Mouse (Mus musculus) CD8-positive naive resting alpha-beta T cell, adult 2 months (primary cell): ENCODE results near the gene Zfp507.
A peak's percentile ranks its signal among the peaks of the same experiment; 100 is the strongest.

Source experiments
- DNase-seq, 2 experiments: peaks; one replicate each; pipeline ENCODE4 v3.0.0; 2022; ENCODE audit warnings: low read depth in 2 of 2, low spot score in 2 of 2

Gene Zfp507

DNA sequence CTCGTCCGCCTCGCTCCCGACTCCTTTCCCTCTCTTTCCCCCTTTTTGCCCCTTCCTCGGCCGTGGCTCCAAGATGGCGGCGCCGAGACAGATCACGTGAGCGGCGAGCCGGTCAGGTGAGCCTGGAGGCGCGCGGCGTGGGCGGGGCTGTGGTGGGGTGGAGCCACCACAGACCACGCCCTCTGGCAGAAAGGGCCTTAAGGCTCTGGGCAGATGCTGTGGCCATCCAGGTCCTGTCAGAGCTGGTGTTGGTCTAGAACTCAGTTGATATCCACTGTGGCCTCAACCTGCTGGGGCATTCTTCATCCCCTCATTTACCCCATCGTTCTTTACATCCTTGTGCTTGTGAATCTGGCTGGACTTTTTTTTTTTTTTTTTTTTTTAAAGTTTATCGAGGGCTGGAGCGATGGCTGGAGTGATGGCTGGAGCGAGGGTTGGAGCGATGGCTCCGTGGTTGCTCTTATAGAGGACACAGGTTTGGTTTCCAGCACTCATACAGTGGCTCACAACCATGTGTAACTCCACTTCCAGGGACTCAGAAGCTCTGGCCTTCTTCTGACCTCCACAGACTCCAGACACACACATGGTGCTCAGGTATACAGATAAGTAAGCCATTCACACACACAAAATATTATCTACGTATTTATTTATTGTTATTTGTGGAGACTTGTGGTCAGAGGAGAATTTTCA is at the start of gene Zfp507:
Gene Zfp507 (minus strand): TSS at position 98 of the 690 bp plus-strand sequence.
- DNase-seq: peak; percentile 79 to 82

DNA sequence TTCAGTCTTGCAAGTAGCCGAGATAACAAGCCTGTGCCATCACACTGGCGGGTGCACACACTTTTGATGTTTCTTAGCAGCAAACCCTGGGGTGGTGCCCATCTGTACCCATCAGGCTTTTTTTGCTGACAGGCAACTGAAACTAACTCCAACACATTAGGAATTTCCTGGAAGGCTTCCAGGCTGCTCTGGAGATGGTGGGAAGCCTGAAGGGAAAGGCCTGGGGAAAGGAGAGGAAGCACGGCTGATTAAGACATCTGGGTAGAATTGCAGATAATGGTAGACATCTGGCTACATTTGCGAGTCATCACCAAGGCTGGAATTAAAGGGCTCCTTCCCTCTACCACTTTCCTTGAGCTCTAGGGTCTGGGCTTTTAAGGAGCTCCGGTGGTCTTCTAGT is 47.6 kb upstream of the Zfp507 start:
- no peak for DNase-seq

DNA sequence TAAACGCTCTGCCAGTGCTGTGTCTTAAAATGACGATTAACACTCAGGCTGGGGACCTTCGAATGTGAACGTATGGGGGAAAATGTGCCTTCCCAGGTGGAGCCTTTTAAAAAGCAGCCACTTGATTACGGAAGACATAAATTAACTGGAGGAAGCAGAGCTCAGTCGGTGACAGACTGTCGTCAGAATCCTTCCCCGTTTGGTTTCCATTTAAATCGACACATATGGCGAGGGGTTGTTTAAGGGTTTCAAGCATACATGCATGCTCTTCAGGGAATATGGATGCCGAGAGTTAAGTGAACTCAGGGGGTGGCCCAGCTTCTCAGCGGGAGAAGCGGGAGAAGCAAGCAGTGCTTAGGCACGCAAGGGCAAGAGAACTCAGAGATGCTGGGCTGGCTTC is 45.7 kb upstream of the Zfp507 start:
- no peak for DNase-seq

DNA sequence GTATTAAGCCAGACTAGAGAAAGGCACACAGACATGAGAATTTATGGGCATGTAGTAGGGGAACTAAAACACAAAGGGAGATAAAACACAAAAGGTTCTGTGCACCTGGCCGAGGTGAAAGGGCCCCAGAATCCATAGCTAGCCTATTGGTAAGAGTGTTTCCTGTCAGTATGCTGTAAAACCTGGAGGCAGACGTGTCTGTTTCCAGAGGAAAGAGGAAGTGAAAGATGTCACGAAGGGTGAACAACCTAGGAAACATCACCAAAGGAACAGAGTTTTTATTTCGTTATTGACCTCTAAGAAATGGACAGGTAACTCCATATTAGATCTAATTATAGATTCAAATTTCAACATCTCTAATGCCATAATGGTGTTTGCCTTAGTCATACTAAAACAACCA is 37.7 kb upstream of the Zfp507 start:
- DNase-seq: no peak

DNA sequence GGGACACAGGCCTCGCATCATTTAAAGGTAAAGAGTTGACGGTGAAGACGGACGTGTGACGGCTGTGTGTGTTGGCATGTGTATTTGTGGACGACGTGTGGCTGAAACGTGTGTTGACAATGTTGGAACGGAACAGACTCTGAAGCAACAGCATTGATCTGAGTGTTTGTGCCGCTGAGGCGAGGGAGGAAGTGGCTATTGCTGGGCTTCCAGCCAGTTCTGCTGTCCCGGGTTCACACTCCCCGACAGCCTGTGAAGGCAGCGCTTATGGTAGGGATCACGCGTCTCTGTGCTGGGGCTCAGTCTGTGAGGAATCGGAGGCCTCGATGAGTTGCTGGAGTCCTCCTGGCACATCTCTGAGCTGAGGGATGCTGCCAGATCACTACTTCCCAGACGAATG is 34.0 kb upstream of the Zfp507 start:
- DNase-seq: no peak

DNA sequence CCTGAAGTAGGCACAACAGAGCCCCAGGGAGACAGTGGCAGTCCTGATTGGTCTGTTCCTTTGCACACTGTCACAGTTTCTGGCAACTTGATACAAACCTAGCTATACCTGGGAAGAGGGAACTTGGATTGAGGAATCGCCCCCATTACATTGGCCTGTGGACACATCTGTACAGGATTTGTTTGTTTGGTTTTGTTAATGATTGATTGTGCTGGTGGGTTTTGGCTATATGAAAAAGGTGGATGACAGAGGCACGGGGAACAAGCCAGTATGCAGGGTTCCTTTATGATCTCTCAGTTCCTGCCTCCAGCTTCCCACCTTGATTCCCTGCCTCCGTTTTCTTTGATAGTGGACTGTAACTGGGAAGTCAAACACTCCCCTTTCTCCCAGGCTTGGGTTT is 33.6 kb upstream of the Zfp507 start:
- DNase-seq: no peak

DNA sequence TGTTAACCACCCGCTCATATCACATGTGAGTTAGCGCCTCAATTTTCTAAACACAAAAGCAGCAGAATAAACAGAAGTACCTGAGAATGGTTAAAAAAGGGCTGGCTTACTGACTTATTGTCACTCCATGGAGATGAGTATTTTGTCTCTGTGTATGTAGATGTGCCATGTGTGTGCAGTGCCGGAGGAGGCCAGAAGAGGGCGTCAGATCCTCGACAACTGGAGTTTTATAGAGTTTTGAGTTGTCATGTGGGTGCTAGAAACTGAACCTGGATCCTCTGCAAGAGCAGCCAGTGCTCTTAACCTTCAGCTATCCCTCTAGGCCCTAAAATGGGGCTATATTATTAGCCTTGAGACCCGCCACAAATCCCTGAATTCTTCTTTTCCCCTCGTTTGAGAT is 27.3 kb upstream of the Zfp507 start:
- no peak for DNase-seq

DNA sequence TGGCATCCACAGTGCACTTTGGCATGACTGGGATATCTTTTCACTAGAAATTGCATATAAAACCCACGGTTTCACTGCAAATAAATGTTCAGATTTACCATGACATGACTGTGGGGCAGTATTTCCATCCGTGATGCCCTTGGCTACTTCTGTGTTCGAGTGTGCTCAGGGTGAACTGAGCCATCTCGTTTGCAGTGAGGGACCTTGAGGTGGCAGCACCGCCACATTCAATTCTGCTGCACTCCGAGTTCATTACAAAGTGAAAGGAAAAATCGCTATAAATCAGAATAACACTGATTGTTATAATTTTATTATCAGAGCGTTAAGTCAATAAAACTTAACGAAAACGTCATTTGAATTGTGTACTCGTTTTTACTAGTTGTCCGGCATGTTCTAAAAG is 21.1 kb upstream of the Zfp507 start:
- DNase-seq: no peak

DNA sequence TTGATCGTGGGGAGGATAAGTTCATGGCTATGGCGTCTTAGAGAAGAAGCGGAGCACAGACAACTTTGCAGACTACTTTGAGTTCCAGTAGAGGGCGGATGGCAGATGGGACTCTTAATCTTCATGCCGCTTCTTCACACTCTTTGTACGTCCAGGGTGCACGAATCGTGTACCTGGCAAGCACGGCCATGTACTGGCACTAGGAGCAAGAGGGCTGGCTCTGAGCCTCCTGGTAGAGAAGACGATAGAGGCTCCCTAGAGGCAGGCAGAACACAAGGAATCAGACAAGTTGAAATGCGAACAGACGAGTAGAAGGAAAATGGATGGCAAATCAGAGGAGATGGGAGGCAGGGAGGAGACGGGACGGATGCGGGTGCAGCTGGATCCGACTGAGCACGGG is 19.5 kb upstream of the Zfp507 start:
- DNase-seq: no peak

DNA sequence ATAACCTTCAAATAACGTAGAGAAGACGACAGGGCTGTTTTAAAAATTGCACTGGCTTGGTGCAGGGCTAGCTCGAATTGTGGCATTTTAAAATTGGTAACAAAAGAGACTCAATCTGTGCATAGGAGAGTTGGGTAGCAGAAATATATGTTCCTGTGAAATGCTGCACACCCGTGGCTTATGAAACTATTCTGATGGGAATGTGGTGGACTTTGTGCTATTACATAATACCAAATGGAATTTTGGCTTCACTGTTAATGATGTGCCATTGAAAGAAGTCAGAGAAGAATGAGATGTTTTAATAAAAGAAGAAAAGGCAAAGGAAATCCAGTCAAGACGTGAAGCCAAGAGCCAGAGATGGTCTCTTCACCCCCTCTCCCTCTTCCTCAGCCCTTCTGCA is 18.6 kb upstream of the Zfp507 start:
- DNase-seq: no peak

DNA sequence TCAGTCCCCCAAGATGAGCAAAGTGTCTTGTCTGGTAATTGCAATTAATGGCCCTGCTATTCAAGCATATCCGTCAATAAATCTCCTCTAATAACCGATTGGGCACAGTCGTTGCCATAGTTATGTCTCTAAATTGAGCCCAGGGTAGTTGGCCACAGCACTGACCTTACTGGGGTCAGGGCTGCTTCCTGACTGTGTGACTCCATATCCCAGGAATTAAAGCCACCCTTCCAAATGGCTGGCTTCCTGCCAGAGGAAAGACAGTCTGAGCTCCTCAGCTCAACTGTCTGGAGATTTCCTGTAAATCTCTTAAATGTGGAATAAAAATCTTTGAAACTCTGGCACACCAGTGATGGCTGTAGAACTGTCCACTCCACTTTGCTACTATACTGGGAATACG is 16.7 kb upstream of the Zfp507 start:
- no peak for DNase-seq

DNA sequence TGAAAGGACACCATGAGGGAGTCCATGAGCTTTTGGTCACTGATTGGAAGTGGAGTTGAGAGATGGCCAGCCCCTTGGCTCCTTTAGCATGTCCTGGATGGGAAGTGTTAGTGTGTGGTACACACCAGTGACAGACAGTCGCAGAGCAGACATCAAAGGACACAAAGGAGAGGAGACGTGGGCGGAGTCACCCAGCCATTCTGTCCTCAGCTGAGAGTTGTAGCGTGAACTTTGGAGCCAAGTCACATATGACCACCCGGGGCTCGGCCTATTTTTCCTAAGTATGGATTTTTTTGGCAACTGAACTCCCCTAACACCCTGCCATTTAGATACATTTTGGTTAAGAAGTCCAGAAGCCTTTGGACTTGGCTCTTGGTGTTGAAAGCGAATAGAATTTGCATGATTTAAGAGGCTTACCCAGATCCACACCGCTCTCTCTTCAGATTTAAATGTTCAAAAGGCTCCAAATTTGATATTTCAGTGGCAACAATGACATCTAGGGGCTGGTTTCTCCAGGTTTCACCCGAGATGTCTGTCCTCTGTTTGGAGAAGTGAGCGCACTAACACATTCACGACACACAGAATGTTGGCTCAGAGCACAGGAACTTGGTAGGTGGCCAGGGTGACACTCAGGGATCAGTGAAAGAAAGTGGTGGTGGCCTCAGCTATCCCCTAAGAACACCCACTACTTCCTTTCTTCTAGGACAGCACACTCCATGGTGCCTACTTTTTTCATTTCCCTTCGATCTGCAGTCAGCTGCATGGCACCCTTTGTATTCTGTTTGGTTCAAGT is 12.2 kb upstream of the Zfp507 start:
- DNase-seq: no peak

DNA sequence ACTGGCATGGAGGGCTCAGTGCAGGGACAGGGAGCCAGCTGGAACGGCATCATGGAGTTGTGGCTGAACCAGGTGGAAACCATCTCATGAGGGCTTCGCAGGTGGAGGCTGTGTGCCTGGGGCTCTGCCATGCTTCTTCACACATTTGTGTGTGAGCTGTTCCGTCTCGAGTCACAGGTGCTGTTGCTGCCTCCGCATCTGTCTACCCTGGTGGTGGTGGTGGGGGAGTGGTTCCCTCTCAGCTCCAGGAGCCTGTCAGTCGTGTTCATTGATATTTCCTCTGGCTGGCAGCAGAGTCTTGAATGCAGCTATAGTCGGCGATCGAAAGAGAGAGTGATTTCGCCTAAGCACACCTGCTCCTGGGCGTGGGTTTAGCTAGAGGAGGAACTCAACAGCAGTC is 10.5 kb upstream of the Zfp507 start:
- DNase-seq: no peak

DNA sequence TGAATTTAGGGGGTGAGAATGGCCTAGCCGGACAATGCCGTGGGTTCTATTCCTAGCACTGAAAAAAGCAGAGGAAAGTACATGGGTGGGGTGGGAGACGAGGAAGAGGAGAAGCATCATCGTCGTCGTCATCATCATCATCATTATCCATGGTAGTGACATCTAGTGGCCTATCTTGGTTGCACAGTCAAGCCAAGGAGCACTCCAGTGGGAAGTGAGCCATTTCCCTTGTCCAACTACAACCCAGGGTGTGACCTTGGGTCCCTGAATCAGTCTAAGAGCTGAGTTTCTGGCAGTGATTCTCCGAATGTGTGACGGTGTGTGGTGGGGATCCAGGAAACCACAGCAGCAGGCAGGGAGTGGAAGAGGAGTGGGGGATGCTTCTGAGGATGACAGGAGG is 7.9 kb upstream of the Zfp507 start:
- DNase-seq: no peak

DNA sequence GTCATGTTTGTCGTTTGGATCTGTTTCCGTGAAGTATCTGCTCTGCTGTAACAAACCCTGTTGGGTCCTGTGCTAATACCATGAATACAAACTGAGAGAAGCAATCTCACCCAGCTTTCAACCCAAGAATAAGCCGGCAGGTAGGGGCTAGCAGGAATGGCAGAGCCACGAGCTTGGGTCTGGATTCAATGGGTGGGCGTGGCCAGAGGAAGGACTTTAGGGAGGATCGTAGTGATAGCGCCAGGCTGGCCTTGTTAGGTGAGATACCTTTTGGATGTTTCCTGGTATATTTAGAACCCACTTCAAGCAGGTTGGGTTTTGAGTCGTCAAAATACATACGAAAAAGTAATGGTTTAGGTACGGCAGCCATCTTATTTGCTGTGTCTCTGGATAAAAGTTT is 1.4 kb upstream of the Zfp507 start:
- no peak for DNase-seq

DNA sequence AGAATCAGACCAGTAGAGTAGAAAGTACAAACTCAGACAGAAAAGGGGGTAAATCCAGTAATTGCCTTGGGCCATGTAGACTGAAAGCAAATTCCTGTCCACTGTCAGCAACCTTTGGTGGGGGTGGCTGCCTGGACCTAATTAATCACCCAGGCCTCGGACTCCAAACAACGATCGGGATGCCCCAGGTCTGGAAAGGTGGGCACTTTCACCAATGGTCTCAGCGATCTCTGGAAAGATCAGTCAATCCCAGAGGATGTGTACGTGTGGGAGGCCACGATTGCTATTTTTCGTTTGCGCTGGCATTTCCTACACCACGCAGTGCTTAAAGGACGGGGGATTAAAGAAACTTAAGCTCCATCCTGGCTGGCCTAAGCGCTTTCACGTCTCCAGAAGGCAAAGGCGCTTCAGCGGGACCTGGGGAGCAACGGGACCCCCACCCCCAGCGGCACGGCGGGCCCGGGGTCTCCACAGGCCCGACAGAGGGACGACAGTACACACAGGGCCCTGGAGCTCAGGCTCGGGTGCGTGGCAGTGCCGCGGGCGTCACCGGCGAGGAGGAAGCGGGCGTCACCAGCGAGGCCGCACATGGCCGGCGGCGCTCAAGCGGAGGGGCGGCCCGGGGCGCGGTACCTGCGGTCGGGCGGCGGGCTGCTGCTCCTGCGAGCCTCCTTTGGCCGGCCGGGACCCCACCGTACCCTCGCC is 450 bp downstream of the Zfp507 start:
- DNase-seq: peak in 1 of 2 experiments; percentile 3

DNA sequence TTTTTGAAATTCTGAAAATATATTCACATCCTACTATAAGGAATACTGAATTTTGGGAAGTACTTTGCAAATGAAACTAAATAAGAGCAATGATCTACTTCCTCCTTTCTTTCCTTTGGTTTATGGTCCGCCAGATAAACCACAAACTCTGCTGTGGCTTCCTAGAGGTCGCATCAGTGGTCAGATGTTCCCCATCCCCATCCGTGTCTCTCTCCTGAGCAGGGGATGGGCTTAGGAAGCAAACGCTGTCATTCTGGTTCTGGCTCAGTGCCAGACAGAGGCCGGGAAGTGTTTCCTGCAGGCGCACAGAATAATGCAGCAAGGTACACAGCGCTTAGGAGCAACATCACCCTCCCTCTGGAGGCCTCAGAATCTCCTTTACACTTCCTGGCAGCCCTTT is 6.7 kb downstream of the Zfp507 start:
- DNase-seq: no peak

DNA sequence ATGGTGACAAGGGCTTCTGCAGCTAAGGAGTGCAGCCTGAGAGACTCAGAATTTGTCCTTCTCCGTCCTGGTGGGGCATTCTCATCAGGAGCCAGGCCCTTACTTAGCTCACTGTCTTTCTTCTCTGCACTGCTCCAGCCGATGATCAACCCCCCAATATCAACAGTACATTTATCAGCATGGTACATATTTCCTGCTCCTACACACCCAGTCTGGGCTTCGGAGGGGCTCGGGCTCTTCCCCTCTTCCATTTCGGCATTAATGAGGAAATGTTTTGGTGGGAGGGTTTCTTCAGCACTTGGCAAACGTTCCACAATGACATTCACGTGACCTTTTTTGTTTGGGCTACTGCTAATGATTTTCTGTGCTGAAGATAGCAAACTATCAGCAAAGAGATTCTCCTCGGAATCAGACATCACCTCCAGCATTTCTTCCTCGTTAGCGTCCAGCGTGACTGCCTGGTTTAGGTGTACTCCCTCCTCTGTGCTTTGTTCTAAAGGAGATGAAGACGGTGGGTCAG is 8.6 kb downstream of the Zfp507 start:
- DNase-seq: no peak

DNA sequence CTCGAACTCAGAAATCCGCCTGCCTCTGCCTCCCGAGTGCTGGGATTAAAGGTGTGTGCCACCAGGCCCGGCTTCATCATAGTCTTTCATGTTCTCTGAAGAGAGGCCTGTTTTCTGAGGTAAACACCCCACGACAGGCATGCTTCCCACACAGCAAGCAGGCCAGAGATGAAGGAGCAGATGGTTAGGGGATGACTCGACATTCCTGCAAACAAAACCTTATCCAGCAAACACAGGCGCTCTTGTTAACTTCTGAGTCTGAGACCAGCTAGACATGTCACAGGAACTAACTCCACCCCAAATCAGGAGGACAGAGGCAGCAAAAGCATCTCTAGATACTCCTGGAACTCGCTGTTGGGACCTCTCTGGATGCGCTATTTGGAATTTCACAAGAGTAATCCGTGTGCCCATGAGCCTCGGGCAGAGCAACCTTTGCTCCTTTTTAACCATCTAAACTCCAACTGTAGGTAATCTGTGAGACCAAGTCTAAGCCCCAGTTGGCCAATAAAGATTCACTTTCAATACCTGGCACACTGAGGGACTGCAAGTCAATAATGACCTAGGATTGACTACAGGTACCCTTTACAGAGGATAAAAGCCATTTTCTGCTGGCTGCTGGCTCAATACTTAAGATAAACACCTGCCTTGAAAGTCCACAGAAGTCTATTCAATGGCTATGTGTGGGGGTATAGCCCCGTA is 10.5 kb downstream of the Zfp507 start:
- DNase-seq: no peak

DNA sequence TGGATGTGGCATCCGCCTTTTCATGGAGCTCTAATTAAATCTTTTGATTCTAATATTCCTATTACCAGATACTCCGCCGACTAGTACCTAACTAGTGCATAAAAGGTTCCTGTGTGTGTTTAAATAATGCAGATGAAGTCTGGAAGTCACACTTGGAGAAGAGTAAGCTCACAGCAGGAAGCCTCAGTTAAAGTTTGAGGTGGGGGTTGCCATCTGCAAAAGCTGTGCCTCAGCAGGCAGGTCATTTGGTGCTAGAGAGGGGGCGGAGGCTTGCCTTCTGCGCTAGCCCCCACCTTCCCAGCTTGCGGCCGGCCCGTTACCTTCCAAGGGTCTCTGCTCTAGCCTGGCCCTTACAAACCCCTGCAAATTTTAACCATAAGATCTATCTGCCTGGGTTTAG is 11.9 kb downstream of the Zfp507 start:
- DNase-seq: no peak

DNA sequence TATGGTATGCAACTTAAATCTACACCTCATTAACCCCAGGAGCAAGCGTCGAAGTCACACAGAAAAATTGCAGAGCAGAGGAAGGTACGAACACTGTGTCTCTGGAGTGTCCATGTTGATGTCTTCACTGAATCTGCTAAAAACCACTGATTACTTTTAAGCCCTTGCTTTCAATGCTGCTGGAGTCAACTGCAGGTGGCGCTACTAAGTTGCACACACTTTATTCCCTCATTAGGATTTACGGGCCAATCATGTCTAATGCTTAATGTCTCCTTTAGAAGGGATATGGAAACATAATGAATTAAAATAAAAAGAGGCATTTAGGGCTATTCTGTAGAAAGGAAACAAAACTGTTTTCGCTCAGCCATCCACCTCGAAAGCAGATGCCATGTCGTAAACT is 12.6 kb downstream of the Zfp507 start:
- no peak for DNase-seq
